Mouse (Mus musculus) cortical plate, adult 2 months (tissue): ENCODE data around the gene Ablim1. TPM values are rescaled to one million over a fixed set of nuclear protein-coding genes. Genes with fewer than 3 reads are reported as not detected.

Experiments used
- H3K27ac ChIP-seq: fragments of 200-500 bp; 2 replicates; pipeline ENCODE4 v1.5.1; 2012; ENCODE audit warnings: low read length, control low read depth, inconsistent platforms; ENCODE audit not compliant: insufficient read depth
- H3K4me1 ChIP-seq: fragments of 200-500 bp; 2 replicates; pipeline ENCODE4 v1.6.1; 2011; ENCODE audit warnings: low read length; ENCODE audit not compliant: control insufficient read depth, insufficient read depth
- H3K4me3 ChIP-seq: fragments of 200-500 bp; 2 replicates; pipeline ENCODE4 v1.5.1; 2011; ENCODE audit warnings: mild to moderate bottlenecking, low read length, control low read depth; ENCODE audit not compliant: insufficient read depth
- CTCF ChIP-seq: fragments of 200-500 bp; IDR thresholded peaks from 2 replicates; pipeline ENCODE4 v1.5.1; 2011; ENCODE audit warnings: mild to moderate bottlenecking, control low read depth, low read length; ENCODE audit not compliant: insufficient read depth; ENCODE audit errors: extremely low read depth
- POLR2A ChIP-seq: fragments of 200-500 bp; IDR thresholded peaks from 2 replicates; pipeline ENCODE4 v1.6.1; 2011; ENCODE audit warnings: mild to moderate bottlenecking, low read length, control low read depth; ENCODE audit not compliant: insufficient read depth; ENCODE audit errors: extremely low read depth
- polyA plus RNA-seq: library from polyadenylated mRNA; depleted of rRNA; stranded (reverse); fragments of >200 nt; gene quantifications from 2 replicates; pipeline ENCODE4 v1.2.3, GENCODE M21; 2012

Ablim1 gene
- polyA plus RNA-seq, 1 experiment, result 50.0 TPM

DNA sequence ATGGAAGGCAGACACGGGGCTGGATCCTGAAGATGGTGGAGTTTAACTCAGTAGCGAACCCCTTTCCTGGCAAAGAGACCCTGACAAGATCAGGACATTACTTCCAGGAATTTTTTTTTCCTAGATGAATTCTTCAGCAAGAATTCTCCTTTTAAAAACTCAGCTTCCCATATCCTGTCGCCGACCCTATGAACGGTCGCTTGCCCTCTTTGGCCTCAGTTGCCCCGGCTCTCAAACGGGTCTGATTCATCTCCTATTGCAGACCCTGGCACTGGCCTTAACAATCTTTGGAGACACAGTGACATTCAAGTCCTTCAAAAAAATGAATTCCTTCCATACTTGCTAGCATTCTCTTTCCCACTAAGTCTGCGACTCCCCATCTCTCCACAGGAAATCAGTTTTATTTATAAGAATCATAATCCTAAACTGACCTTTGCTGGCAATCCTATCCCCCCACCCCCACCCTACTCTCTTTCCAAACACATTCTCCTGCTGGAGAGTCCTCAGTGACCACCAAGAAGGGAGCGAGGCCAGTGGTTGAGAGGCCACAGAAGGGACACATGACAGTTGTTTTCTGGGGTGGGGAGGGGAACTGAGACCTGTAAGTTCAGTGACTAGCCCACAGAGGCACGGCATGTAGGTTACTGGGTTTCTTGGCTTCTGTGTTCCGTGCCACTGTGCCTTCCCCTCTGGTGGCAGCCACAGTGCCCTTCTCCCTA, 311.8 kb downstream of the Ablim1 start:
- TF ChIP-seq CTCF (no peak), POLR2A (no peak)
- Histone ChIP-seq H3K4me3 (no peak overlapping the region), H3K4me1 (no peaks in the 10 kb centered on the region; the same call in 1 of the 2 replicates), H3K27ac (no peak overlapping the region; the same call in 1 of the 2 replicates)

- no peak overlapping the region for H3K4me3 ChIP-seq
- H3K4me1 ChIP-seq, result no peaks in the 10 kb centered on the region; the same call in 1 of the 2 replicates
- no peak overlapping the region for H3K27ac ChIP-seq
- TF ChIP-seq CTCF (no peak), POLR2A (no peak)
These were observed 312.8 kb downstream of the Ablim1 start for GRCm38 (mm10) chr19:57001926-57002325.

- TF ChIP-seq POLR2A (no peak), CTCF (no peak)
- Histone ChIP-seq H3K4me1 (no peaks in the 10 kb centered on the region; the same call in 1 of the 2 replicates), H3K4me3 (no peak overlapping the region), H3K27ac (no peak overlapping the region)
These were observed 314.1 kb downstream of the Ablim1 start for GRCm38 (mm10) chr19:57000592-57000991.

GRCm38 (mm10) chr19:56999781-57000180, 314.9 kb downstream of the Ablim1 start:
- Histone ChIP-seq H3K4me1 (no peaks in the 10 kb centered on the region; the same call in 1 of the 2 replicates), H3K4me3 (no peak overlapping the region), H3K27ac (no peak overlapping the region)
- TF ChIP-seq POLR2A (no peak), CTCF (no peak)

- H3K4me1 ChIP-seq, result no peaks in the 10 kb centered on the region; the same call in 1 of the 2 replicates
- no peak overlapping the region for H3K4me3 ChIP-seq
- TF ChIP-seq POLR2A (no peak), CTCF (no peak)
- no peak overlapping the region for H3K27ac ChIP-seq
These were observed 315.8 kb downstream of the Ablim1 start for GRCm38 (mm10) chr19:56998910-56999309.

- no peak overlapping the region for H3K27ac ChIP-seq
- no peak overlapping the region for H3K4me3 ChIP-seq
- no peaks in the 10 kb centered on the region; the same call in 1 of the 2 replicates for H3K4me1 ChIP-seq
- TF ChIP-seq CTCF, result no peak
- TF ChIP-seq POLR2A, result no peak
These were observed 316.4 kb downstream of the Ablim1 start for GRCm38 (mm10) chr19:56998331-56998730.

DNA sequence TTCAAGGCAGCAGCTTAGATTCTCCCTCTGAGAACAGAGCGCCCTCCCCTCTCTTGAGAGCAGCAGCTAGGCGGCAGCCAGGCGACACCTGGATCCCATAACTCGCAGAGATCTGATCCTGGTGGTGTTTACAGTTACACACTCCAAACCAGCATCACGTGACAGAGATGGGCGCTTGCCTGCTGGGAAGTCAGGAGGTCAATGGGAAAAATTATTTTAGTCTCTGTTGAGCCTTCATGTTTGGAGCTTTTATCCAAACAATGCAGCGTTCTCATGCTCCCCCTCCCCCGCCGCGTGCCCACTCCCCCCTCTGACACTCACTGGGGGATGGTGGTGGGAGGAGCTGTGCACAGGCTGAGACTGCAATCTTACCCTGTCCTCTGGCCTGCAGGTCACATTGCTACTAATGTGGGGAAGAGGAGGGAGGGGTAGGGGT, 317.5 kb downstream of the Ablim1 start:
- Histone ChIP-seq H3K27ac (no peak overlapping the region), H3K4me3 (no peak overlapping the region), H3K4me1 (no peaks in the 10 kb centered on the region; the same call in 1 of the 2 replicates)
- TF ChIP-seq POLR2A (no peak), CTCF (no peak)

DNA sequence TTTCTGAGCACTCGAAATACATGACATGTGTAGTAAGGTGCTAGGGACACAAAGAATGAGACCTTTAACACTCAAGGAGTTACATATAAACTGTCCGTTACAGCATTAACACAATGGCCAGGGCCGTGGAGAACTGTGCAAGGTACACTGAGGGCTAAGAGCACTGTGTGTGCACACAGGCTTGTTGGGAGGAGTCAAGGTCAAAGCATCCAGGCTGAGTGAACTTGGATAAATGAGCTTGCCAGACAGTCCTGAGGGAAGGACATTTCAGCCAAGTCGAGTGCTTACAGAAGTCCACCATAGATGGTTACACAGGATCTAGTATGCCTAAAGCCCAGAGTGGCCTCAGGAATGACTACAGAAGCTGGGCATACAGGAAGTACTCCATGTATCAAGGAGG, 319.3 kb downstream of the Ablim1 start:
- Histone ChIP-seq H3K27ac (no peak overlapping the region), H3K4me3 (no peak overlapping the region), H3K4me1 (no peaks in the 10 kb centered on the region; the same call in 1 of the 2 replicates)
- TF ChIP-seq POLR2A, result no peak
- TF ChIP-seq CTCF, result no peak

DNA sequence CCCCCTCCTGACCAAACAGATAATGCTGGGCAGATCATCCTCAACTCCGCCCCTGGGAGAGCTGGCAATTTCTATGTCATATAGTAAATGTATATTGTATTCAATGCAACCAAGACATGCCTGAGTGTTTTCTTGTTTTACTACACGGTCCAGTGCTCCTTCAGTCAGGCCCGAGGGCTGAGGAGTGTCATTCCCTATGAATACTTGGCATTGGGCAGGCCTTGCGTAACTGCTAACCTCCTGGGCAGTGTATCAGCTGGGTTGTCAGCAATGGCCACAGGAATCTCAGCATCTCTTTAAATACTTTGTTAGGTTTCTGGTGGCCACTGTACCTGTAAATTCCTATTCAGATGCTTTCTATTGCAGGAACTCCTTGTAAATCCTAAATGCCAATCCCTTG, 320.1 kb downstream of the Ablim1 start:
- Histone ChIP-seq H3K4me3 (no peak overlapping the region), H3K4me1 (no peaks in the 10 kb centered on the region; the same call in 1 of the 2 replicates), H3K27ac (no peak overlapping the region)
- TF ChIP-seq POLR2A, result no peak
- no peak for TF ChIP-seq CTCF

- Histone ChIP-seq H3K4me1 (no peaks in the 10 kb centered on the region), H3K27ac (no peak overlapping the region), H3K4me3 (no peak overlapping the region)
- no peak for TF ChIP-seq POLR2A
- no peak for TF ChIP-seq CTCF
These were observed 321.0 kb downstream of the Ablim1 start for GRCm38 (mm10) chr19:56993763-56994162.
